Mouse (Mus musculus) heart, adult 10 weeks (tissue): ENCODE results near the gene Olfr1457. TPM values are rescaled to one million over a fixed set of nuclear protein-coding genes. Genes with fewer than 3 reads are reported as not detected.

Experiments
- polyA plus RNA-seq: library from polyadenylated mRNA; stranded (reverse); fragments of 350-450 nt; fragmentation: Illumina TruSeq; extraction: RNeasy Lipid Tissue Mini Kit (QIAGEN cat#74804); gene quantifications from one replicate; pipeline ENCODE4 v1.2.3, GENCODE M21; 2014; ENCODE audit warnings: low read depth, low replicate concordance

Olfr1457 gene
- polyA plus RNA-seq: not detected

GRCm38 (mm10) chr19:13097791-13098190 lies at the start of gene Olfr1457:
TSS of gene Olfr1457 (minus strand) at chr19:13097891.

GRCm38 (mm10) chr19:13106675-13107074 lies 9.0 kb upstream of the Olfr1457 start, which contains the start of gene Olfr1458:
TSS of gene Olfr1458 (minus strand) at chr19:13106775.

GRCm38 (mm10) chr19:13060310-13060709 lies 37.4 kb downstream of the Olfr1457 start, which contains the start of gene Olfr1454:
TSS of gene Olfr1454 (plus strand) at chr19:13060610.

Other genes with a start within 250 kb of the Olfr1457 start
- not detected for gene Olfr1444, start 240.6 kb downstream of the Olfr1457 start, polyA plus RNA-seq
- not detected for gene Olfr1445, start 214.0 kb downstream of the Olfr1457 start, polyA plus RNA-seq
- gene Olfr1446, start 204.4 kb downstream of the Olfr1457 start, polyA plus RNA-seq: not detected
- gene Olfr1447, start 194.1 kb downstream of the Olfr1457 start, polyA plus RNA-seq: not detected
- gene Olfr1448, start 173.5 kb downstream of the Olfr1457 start, polyA plus RNA-seq: not detected
- gene Olfr1449, start 167.1 kb downstream of the Olfr1457 start, polyA plus RNA-seq: not detected
- gene Olfr1450, start 147.6 kb downstream of the Olfr1457 start, polyA plus RNA-seq: not detected
- gene Olfr1451, start 102.9 kb downstream of the Olfr1457 start, polyA plus RNA-seq: not detected
- not detected for gene Olfr1453, start 69.6 kb downstream of the Olfr1457 start, polyA plus RNA-seq
- not detected for gene Olfr1454, start 37.3 kb downstream of the Olfr1457 start, polyA plus RNA-seq
- not detected for gene Olfr1458, start 8.9 kb upstream of the Olfr1457 start, polyA plus RNA-seq
- gene Olfr1459, start 51.7 kb upstream of the Olfr1457 start, polyA plus RNA-seq: not detected
- not detected for gene Olfr1461, start 65.1 kb upstream of the Olfr1457 start, polyA plus RNA-seq
- not detected for gene Olfr1462, start 87.8 kb upstream of the Olfr1457 start, polyA plus RNA-seq
- not detected for gene Olfr1463, start 133.4 kb upstream of the Olfr1457 start, polyA plus RNA-seq
- not detected for gene Olfr1465, start 217.7 kb upstream of the Olfr1457 start, polyA plus RNA-seq
- gene Olfr1466, start 241.0 kb upstream of the Olfr1457 start, polyA plus RNA-seq: not detected